Comparison of ENCODE assay signal across 18 mouse cellular contexts in genomic region chr3:138370289-138370688, GRCm38 (mm10). TPM values are rescaled to one million over a fixed set of nuclear protein-coding genes. Genes with fewer than 3 reads are reported as not detected.
"Had no signal": no experiment of that assay in that cellular context is flagged by ENCODE, and none has a peak within 500 bp of the region (broad histone marks: within the 10 kb centered on the region; RNA-seq: fewer than 3 reads in every experiment).

No protein-coding gene starts in this region.

RNA-seq across cellular contexts. Expression of gene Adh6b, which starts 28.7 kb away (rescaled TPM):
- polyA plus RNA-seq: cortical plate, adult 2 months; erythroblast, embryonic 14.5 days; forebrain, embryonic 16.5 days; forebrain, postnatal 0 days; frontal cortex, adult 2 months had no signal

RNA-seq across cellular contexts. Expression of gene Adh4, which starts 45.0 kb away (rescaled TPM):
- polyA plus RNA-seq: cortical plate, adult 2 months; embryonic facial prominence, embryonic 10.5 days; embryonic facial prominence, embryonic 11.5 days; embryonic facial prominence, embryonic 12.5 days; embryonic facial prominence, embryonic 13.5 days; embryonic facial prominence, embryonic 14.5 days; embryonic facial prominence, embryonic 15.5 days; erythroblast, embryonic 14.5 days; forebrain, embryonic 10.5 days; forebrain, embryonic 11.5 days; forebrain, embryonic 12.5 days; forebrain, embryonic 13.5 days; forebrain, embryonic 14.5 days; forebrain, embryonic 15.5 days; forebrain, embryonic 16.5 days; forebrain, postnatal 0 days; frontal cortex, adult 2 months; heart, adult 2 months had no signal

RNA-seq across cellular contexts. Expression of gene Adh6a, which starts 57.2 kb away (rescaled TPM):
- polyA plus RNA-seq: cortical plate, adult 2 months; embryonic facial prominence, embryonic 10.5 days; embryonic facial prominence, embryonic 11.5 days; embryonic facial prominence, embryonic 12.5 days; embryonic facial prominence, embryonic 13.5 days; erythroblast, embryonic 14.5 days; forebrain, embryonic 10.5 days; forebrain, embryonic 11.5 days; forebrain, embryonic 12.5 days; forebrain, embryonic 13.5 days; forebrain, embryonic 14.5 days; forebrain, embryonic 15.5 days; forebrain, embryonic 16.5 days; forebrain, postnatal 0 days; frontal cortex, adult 2 months; heart, adult 2 months had no signal
